Mouse (Mus musculus): ENCODE results near the gene Zc3h7b.

- TF ChIP-seq EP300 (IDR thresholded peaks at IDR 0.05) (no peak), CTCF (IDR thresholded peaks at IDR 0.05) (no peak)
Observed at GRCm38 (mm10) chr15:81764573-81764972, 19.7 kb downstream of the Zc3h7b start.

All from lung, postnatal 0 days (tissue).